ENCODE assay signal across 10 mouse cellular contexts in genomic region chr16:38396155-38396554, GRCm38 (mm10). TPM values are rescaled to one million over a fixed set of nuclear protein-coding genes. Genes with fewer than 3 reads are reported as not detected.
DNase-seq lines count a peak whose midpoint lies in the region; ATAC-seq and TF ChIP-seq lines count a peak whose summit lies in the region.
"Had no signal": no experiment of that assay in that cellular context is flagged by ENCODE, and none has a peak within 500 bp of the region (broad histone marks: within the 10 kb centered on the region; RNA-seq: fewer than 3 reads in every experiment).

No protein-coding gene starts in this region.

- no peak overlapping the region for H3K9ac ChIP-seq in lung, embryonic 16.5 days (ENCODE audit: low read length)

- peak overlapping the region; percentile 19 for H3K4me2 ChIP-seq in lung, embryonic 16.5 days (ENCODE audit: low read depth, low read length)

- TF ChIP-seq POLR2A in embryonic fibroblast, embryonic 13.5 days (IDR thresholded peaks at IDR 0.05; ENCODE audit: low read depth, low read length), result no peak

- H3K9me3 ChIP-seq in lung, embryonic 16.5 days (ENCODE audit: control insufficient read depth, low read length), result no peaks in the 10 kb centered on the region

- H3K4me3 ChIP-seq in embryonic fibroblast, embryonic 13.5 days (ENCODE audit: insufficient read depth, low read length), result no peak overlapping the region
- H3K4me3 ChIP-seq in lung, embryonic 16.5 days (ENCODE audit: low read length), result no peak overlapping the region
- H3K4me3 ChIP-seq: erythroblast, embryonic 14.5 days had no signal

- DNase-seq in B cell, adult 2 months, result peak; percentile 35 to 44
- peak; percentile 93 for DNase-seq in NIH3T3 (ENCODE audit: low read depth)
- DNase-seq in frontal cortex, postnatal 10 days (ENCODE audit: low spot score in 2 of 2), result no peak
- no peak for DNase-seq in embryo, embryonic 10.5 days (ENCODE audit: low spot score)
- DNase-seq in thymus, postnatal 0 days (ENCODE audit: low spot score), result no peak

- no peaks in the 10 kb centered on the region for H3K36me3 ChIP-seq in lung, embryonic 16.5 days (ENCODE audit: control insufficient read depth, insufficient read depth, low read length)

- ATAC-seq in hematopoietic stem cell, adult 5-6 weeks (replicated peaks in 1 of 2; ENCODE audit: insufficient read depth in 1 of 2, low FRiP score in 2 of 2, low TSS enrichment in 1 of 2, low read depth in 1 of 2, poor library complexity in 2 of 2, severe bottlenecking in 2 of 2), result peak; percentile 79 to 82
- ATAC-seq in lung, embryonic 16.5 days (ENCODE audit: low read depth), result peak; percentile 44

- 17% methylated on average over 13 of the region's 13 CpGs for WGBS in lung, embryonic 16.5 days

- no peak for TF ChIP-seq CTCF in embryonic fibroblast, embryonic 13.5 days (IDR thresholded peaks at IDR 0.05; ENCODE audit: borderline replicate concordance, insufficient read depth, low read length)

- H3K27ac ChIP-seq in embryonic fibroblast, embryonic 13.5 days (ENCODE audit: insufficient read depth, low read length), result peak overlapping the region; percentile 7
- H3K27ac ChIP-seq in lung, embryonic 16.5 days (ENCODE audit: low read length), result no peak overlapping the region

- H3K4me1 ChIP-seq in embryonic fibroblast, embryonic 13.5 days (ENCODE audit: control insufficient read depth, insufficient read depth, low read length), result peaks cover 19% of the 10 kb centered on the region
- H3K4me1 ChIP-seq in lung, embryonic 16.5 days (replicated peaks; ENCODE audit: control insufficient read depth, insufficient read depth, low read length), result peaks cover 11% of the 10 kb centered on the region

- no peaks in the 10 kb centered on the region for H3K27me3 ChIP-seq in lung, embryonic 16.5 days (ENCODE audit: control insufficient read depth, insufficient read depth, low read depth, low read length)

RNA-seq across cellular contexts. Expression of gene Popdc2, which starts 34.1 kb away (rescaled TPM):
- polyA plus RNA-seq in embryonic fibroblast, embryonic 13.5 days (2011; ENCODE audit: insufficient read length, low read depth, missing spikeins), result 0.60 and 1.0 TPM in 2 replicates
- total RNA-seq in hematopoietic stem cell, adult 5-6 weeks (2017), result 1.1 TPM in 1 of 2 replicates, not detected in the other
- polyA plus RNA-seq in lung, embryonic 16.5 days (2015; fragmentation: Nextera tagmentation; extraction: Ambion mirVana), result 8.9 and 9.1 TPM in 2 replicates
- 0.30 and 0.87 TPM in 2 replicates for polyA plus RNA-seq in thymus, postnatal 0 days (2015; fragmentation: Nextera tagmentation; extraction: Ambion mirVana)

RNA-seq across cellular contexts. Expression of gene Pla1a, which starts 36.8 kb away (rescaled TPM):
- 1.2 and 2.2 TPM in 2 replicates for polyA plus RNA-seq in embryonic fibroblast, embryonic 13.5 days (2011; ENCODE audit: insufficient read length, low read depth, missing spikeins)
- not detected in 2 replicates for total RNA-seq in hematopoietic stem cell, adult 5-6 weeks (2017)
- 0.31 and 1.3 TPM in 2 replicates for polyA plus RNA-seq in lung, embryonic 16.5 days (2015; fragmentation: Nextera tagmentation; extraction: Ambion mirVana)
- 2.2 and 2.8 TPM in 2 replicates for polyA plus RNA-seq in thymus, postnatal 0 days (2015; fragmentation: Nextera tagmentation; extraction: Ambion mirVana)
- polyA plus RNA-seq: erythroblast, embryonic 14.5 days; stomach, embryonic 14.5 days had no signal

RNA-seq across cellular contexts. Expression of gene Gm21987, which starts 49.3 kb away (rescaled TPM):
- polyA plus RNA-seq in embryonic fibroblast, embryonic 13.5 days (2011; ENCODE audit: insufficient read length, low read depth, missing spikeins), result 1.4 TPM in 1 of 2 replicates, not detected in the other
- total RNA-seq in hematopoietic stem cell, adult 5-6 weeks (2017), result not detected in 2 replicates
- polyA plus RNA-seq in lung, embryonic 16.5 days (2015; fragmentation: Nextera tagmentation; extraction: Ambion mirVana), result 0.55 TPM in 1 of 2 replicates, not detected in the other
- not detected in 2 replicates for polyA plus RNA-seq in thymus, postnatal 0 days (2015; fragmentation: Nextera tagmentation; extraction: Ambion mirVana)
- polyA plus RNA-seq: stomach, embryonic 14.5 days had no signal

RNA-seq across cellular contexts. Expression of gene Cox17, which starts 49.4 kb away (rescaled TPM):
- 93.2 and 102 TPM in 2 replicates for polyA plus RNA-seq in embryonic fibroblast, embryonic 13.5 days (2011; ENCODE audit: insufficient read length, low read depth, missing spikeins)
- total RNA-seq in hematopoietic stem cell, adult 5-6 weeks (2017), result 191 and 294 TPM in 2 replicates
- polyA plus RNA-seq in lung, embryonic 16.5 days (2015; fragmentation: Nextera tagmentation; extraction: Ambion mirVana), result 142 and 143 TPM in 2 replicates
- 322 and 349 TPM in 2 replicates for polyA plus RNA-seq in thymus, postnatal 0 days (2015; fragmentation: Nextera tagmentation; extraction: Ambion mirVana)

RNA-seq across cellular contexts. Expression of gene Maats1, which starts 54.2 kb away (rescaled TPM):
- not detected in 2 replicates for polyA plus RNA-seq in embryonic fibroblast, embryonic 13.5 days (2011; ENCODE audit: insufficient read length, low read depth, missing spikeins)
- total RNA-seq in hematopoietic stem cell, adult 5-6 weeks (2017), result not detected in 2 replicates
- 1.9 and 2.6 TPM in 2 replicates for polyA plus RNA-seq in lung, embryonic 16.5 days (2015; fragmentation: Nextera tagmentation; extraction: Ambion mirVana)
- 0.10 and 0.20 TPM in 2 replicates for polyA plus RNA-seq in thymus, postnatal 0 days (2015; fragmentation: Nextera tagmentation; extraction: Ambion mirVana)
- polyA plus RNA-seq: erythroblast, embryonic 14.5 days; stomach, embryonic 14.5 days had no signal

Comparison
In these comparisons a context has a peak if more than half of its experiments do, and no peak if none do; other contexts are left out.
1. DNase-seq: peak in B cell, adult 2 months (2 of 2) and NIH3T3 (single experiment); none in frontal cortex, postnatal 10 days (0 of 2), embryo, embryonic 10.5 days (single experiment) and thymus, postnatal 0 days (single experiment).